Mouse (Mus musculus) heart, adult 2 months (tissue): ENCODE measurements at regions not wholly inside any gene's neighbourhood (a gene's known extent, or its start where the extent isn't known, plus 50 kb on each side); places are given as distances from the start of the nearest gene placed in this dataset.

Source experiments
- CTCF ChIP-seq: fragments of 200-600 bp; IDR thresholded peaks from 2 replicates; pipeline ENCODE4 v1.8.1; 2022; ENCODE audit warnings: antibody characterized with exemption, mild to moderate bottlenecking, moderate library complexity
- EP300 ChIP-seq: fragments of 200-500 bp; IDR thresholded peaks from 2 replicates; pipeline ENCODE4 v1.6.1; 2011; ENCODE audit warnings: low read depth, low read length, control low read depth; ENCODE audit not compliant: insufficient read depth
- POLR2A ChIP-seq: fragments of 200-500 bp; IDR thresholded peaks from 2 replicates; pipeline ENCODE4 v1.6.1; 2011; ENCODE audit warnings: mild to moderate bottlenecking, low read depth, low read length, control low read depth; ENCODE audit not compliant: insufficient read depth

GRCm38 (mm10) chr5:106392213-106392612 is 65.8 kb downstream of the Barhl2 start:
- no peak for TF ChIP-seq POLR2A
- no peak for TF ChIP-seq CTCF
- no peak for TF ChIP-seq EP300
